Mouse (Mus musculus) E14TG2a.4 (cell line): ENCODE results near the gene Srgap2.

Experiments used
- CTCF ChIP-seq: conservative IDR thresholded peaks from 2 replicates; pipeline ENCODE4 v1.5.1; 2014; ENCODE audit warnings: low read length
- NANOG ChIP-seq: IDR thresholded peaks from 2 replicates; pipeline ENCODE4 v1.6.1; 2014; ENCODE audit warnings: borderline replicate concordance, low read length, mixed read lengths

GRCm38 (mm10) chr1:131380254-131380653, 146.9 kb downstream of the Srgap2 start:
- no peak for TF ChIP-seq CTCF
- no peak for TF ChIP-seq NANOG
